Mouse (Mus musculus): Measurements from ENCODE around the gene Lrrc20. TPM values are rescaled to one million over a fixed set of nuclear protein-coding genes. Genes with fewer than 3 reads are reported as not detected.
A peak's percentile ranks its signal among the peaks of the same experiment; 100 is the strongest.

Lrrc20 gene
- polyA plus RNA-seq, 2 experiments, result 10.4 to 11.3 TPM

DNA sequence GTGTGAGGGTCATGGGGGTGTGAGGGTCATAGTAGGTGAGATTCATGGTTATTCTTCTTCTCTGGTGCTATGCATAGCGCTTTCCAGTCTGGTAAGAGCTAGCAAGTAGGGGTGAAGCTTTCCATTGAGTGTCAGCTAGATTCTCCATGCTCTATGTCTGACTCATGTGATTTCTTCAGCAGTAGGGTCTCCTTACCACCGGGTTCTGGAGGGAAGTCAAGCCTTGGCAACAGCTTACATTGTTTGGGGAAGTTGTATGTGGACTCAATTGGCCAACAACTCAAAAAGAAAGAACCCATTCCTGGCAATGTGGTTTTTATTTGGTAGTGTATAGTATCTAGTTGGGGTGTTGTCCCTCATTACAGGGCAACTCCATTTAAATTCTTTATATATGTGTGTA lies 28.5 kb downstream of the Lrrc20 start:
- Histone ChIP-seq H3K4me1 (ENCODE audit: control insufficient read depth, insufficient read depth, low read length) (peaks cover 3% of the 10 kb centered on the region), H3K9me3 (ENCODE audit: control insufficient read depth, low read length) (no peaks in the 10 kb centered on the region), H3K4me2 (replicated peaks; ENCODE audit: low read depth, low read length, severe bottlenecking) (no peak overlapping the region), H3K27me3 (ENCODE audit: control insufficient read depth, insufficient read depth, low read length) (no peaks in the 10 kb centered on the region), H3K4me3 (replicated peaks; ENCODE audit: low read length) (no peak overlapping the region), H3K9ac (ENCODE audit: low read depth, low read length, severe bottlenecking) (no peak overlapping the region), H3K36me3 (ENCODE audit: control insufficient read depth, insufficient read depth, low read length) (no peaks in the 10 kb centered on the region), H3K27ac (replicated peaks; ENCODE audit: low read depth, low read length) (no peak overlapping the region)
- TF ChIP-seq POLR2A (IDR thresholded peaks at IDR 0.05; ENCODE audit: borderline replicate concordance, extremely low read depth, insufficient read depth, insufficient read length), result no peak
- ATAC-seq (ENCODE audit: low FRiP score, low read depth) (no peak), DNase-seq (ENCODE audit: low spot score) (no peak)
- 94% methylated on average over 2 of the region's 2 CpGs for WGBS

DNA sequence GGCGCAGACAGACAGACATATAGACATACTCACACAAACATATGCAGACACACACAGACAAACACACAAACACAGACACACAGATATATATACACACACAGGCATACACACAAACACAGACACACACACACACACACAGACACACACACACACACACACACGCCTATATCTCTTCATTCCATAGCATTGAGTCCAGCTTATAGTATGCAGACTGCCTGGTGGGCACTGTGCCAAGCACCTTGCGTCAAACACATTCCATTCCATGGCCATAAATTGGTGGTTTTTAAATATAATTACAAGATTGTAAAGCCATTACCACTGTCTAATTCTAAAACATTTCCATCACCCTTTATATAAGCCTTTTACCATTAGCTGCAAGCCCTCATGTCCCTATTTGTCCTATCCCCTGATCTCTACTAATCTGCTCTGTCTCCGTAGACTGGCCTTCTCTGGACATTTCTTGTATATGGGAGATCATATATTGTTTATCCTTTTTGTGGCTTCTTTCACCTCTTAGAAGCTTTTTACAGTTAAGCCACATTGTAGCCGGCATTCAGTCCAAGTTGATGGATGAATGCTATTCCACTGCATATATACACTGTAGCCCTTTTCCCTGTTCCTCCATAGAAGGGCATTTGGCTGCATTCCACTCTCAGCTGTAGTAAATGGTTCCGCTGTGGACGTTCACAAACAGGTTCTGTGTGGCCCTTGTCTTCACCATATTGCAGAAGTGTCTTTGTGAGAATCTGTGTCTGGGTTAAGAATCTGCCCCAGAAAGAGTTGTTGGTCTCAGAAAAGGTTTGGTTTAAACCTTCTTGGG lies 31.0 kb downstream of the Lrrc20 start:
- Histone ChIP-seq H3K4me3 (replicated peaks; ENCODE audit: low read length) (no peak overlapping the region), H3K9ac (ENCODE audit: low read depth, low read length, severe bottlenecking) (no peak overlapping the region), H3K27ac (replicated peaks; ENCODE audit: low read depth, low read length) (no peak overlapping the region; the same call in 1 of the 2 replicates), H3K27me3 (ENCODE audit: control insufficient read depth, insufficient read depth, low read length) (no peaks in the 10 kb centered on the region), H3K4me1 (ENCODE audit: control insufficient read depth, insufficient read depth, low read length) (peaks cover 3% of the 10 kb centered on the region), H3K4me2 (replicated peaks; ENCODE audit: low read depth, low read length, severe bottlenecking) (no peak overlapping the region), H3K9me3 (ENCODE audit: control insufficient read depth, low read length) (no peaks in the 10 kb centered on the region), H3K36me3 (ENCODE audit: control insufficient read depth, insufficient read depth, low read length) (no peaks in the 10 kb centered on the region)
- TF ChIP-seq POLR2A (IDR thresholded peaks at IDR 0.05; ENCODE audit: borderline replicate concordance, extremely low read depth, insufficient read depth, insufficient read length), result no peak
- 64% methylated on average over 7 of the region's 7 CpGs for WGBS
- ATAC-seq (ENCODE audit: low FRiP score, low read depth) (no peak), DNase-seq (ENCODE audit: low spot score) (peak; percentile 18)

DNA sequence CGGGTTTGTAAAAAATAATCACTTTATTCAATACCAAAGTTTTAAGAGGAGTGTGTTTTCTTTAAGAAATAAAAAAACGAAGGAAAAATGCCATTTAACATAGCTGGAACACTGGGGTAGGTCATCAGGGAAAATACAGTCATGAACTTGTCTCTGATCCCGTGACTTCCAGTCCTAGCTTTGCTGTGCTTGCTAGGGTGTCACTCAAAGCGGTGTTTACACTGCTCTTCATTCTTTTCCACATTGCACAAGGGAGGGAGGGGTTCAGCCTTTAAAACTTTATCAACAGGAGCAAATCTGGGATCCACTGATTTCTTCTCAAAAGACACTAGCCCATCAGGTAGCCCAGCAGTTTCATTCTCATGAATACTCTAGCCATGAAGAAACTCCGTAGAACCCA lies 34.3 kb downstream of the Lrrc20 start:
- H3K4me2 ChIP-seq (replicated peaks; ENCODE audit: low read depth, low read length, severe bottlenecking), result no peak overlapping the region
- H3K4me1 ChIP-seq (ENCODE audit: control insufficient read depth, insufficient read depth, low read length), result peaks cover 3% of the 10 kb centered on the region
- no peak for DNase-seq (ENCODE audit: low spot score)
- no peak overlapping the region for H3K27ac ChIP-seq (replicated peaks; ENCODE audit: low read depth, low read length)
- 87% methylated on average over 5 of the region's 5 CpGs for WGBS
- no peaks in the 10 kb centered on the region for H3K9me3 ChIP-seq (ENCODE audit: control insufficient read depth, low read length)
- no peak overlapping the region for H3K9ac ChIP-seq (ENCODE audit: low read depth, low read length, severe bottlenecking)
- no peak for ATAC-seq (ENCODE audit: low FRiP score, low read depth)
- no peak overlapping the region for H3K4me3 ChIP-seq (replicated peaks; ENCODE audit: low read length)
- no peaks in the 10 kb centered on the region for H3K36me3 ChIP-seq (ENCODE audit: control insufficient read depth, insufficient read depth, low read length)
- no peak for TF ChIP-seq POLR2A (IDR thresholded peaks at IDR 0.05; ENCODE audit: borderline replicate concordance, extremely low read depth, insufficient read depth, insufficient read length)
- no peaks in the 10 kb centered on the region for H3K27me3 ChIP-seq (ENCODE audit: control insufficient read depth, insufficient read depth, low read length)

DNA sequence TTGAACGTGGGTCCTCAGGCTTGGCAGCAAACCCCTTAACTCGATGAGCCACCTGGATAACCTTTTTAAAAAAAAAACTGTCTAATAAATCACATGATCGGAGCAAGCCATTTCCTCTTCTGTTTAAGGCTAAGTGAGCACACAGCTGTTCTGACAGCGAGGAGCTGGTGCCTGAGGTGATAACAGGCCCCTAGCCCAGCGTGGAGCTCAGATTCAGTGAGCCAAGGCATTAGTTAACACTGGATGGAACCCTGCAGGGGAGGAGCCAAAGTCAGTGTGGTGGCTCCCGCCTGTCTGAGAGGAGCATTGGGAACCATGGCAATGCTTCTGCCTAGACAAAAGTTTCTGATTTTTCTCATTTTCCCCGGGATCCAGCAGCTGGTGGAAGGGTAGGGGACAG lies 35.2 kb downstream of the Lrrc20 start:
- Histone ChIP-seq H3K9me3 (ENCODE audit: control insufficient read depth, low read length) (no peaks in the 10 kb centered on the region), H3K4me2 (replicated peaks; ENCODE audit: low read depth, low read length, severe bottlenecking) (no peak overlapping the region), H3K36me3 (ENCODE audit: control insufficient read depth, insufficient read depth, low read length) (no peaks in the 10 kb centered on the region), H3K27me3 (ENCODE audit: control insufficient read depth, insufficient read depth, low read length) (no peaks in the 10 kb centered on the region), H3K4me1 (ENCODE audit: control insufficient read depth, insufficient read depth, low read length) (peaks cover 3% of the 10 kb centered on the region), H3K9ac (ENCODE audit: low read depth, low read length, severe bottlenecking) (no peak overlapping the region), H3K4me3 (replicated peaks; ENCODE audit: low read length) (no peak overlapping the region), H3K27ac (replicated peaks; ENCODE audit: low read depth, low read length) (no peak overlapping the region)
- whole genome bisulfite sequencing, result 18% methylated on average over 7 of the region's 7 CpGs
- no peak for TF ChIP-seq POLR2A (IDR thresholded peaks at IDR 0.05; ENCODE audit: borderline replicate concordance, extremely low read depth, insufficient read depth, insufficient read length)
- peak; percentile 20 for DNase-seq (ENCODE audit: low spot score)
- ATAC-seq (ENCODE audit: low FRiP score, low read depth), result peak; percentile 71; the same call in 1 of the 2 replicates

DNA sequence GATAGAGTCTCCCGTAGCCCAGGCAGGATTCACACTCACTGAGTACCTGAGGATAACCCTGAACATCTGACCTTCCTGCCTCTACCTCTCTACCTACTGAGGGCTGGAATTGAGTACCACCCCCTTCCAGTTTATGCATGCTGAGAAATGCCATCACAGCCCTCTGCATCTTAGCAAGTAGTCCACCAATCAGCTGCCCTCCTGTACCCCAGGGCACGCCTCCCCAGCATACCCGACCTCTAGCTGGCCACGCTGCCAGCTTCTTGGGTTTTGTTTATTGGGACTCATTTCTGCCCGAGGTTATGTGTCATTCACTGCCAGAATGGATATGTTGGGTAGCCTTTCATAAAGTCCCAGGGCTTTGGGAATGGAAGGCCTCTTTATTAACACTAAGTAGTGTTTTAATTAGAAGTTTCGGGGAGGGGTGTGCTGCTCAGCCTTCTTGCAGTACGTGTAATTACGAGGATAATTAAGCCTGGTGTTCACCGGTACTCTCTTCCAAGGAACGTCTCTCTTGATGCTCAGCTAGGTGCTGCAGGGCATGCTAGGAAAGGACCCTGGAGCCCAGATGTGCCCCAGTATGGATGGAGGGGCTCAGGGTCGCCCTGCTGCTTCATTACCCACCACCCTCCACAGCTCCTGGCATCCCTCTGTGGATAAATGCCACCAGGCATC lies 36.8 kb downstream of the Lrrc20 start:
- WGBS, result 35% methylated on average over 11 of the region's 11 CpGs
- Histone ChIP-seq H3K27ac (replicated peaks; ENCODE audit: low read depth, low read length) (no peak overlapping the region), H3K9me3 (ENCODE audit: control insufficient read depth, low read length) (no peaks in the 10 kb centered on the region), H3K4me3 (replicated peaks; ENCODE audit: low read length) (no peak overlapping the region), H3K36me3 (ENCODE audit: control insufficient read depth, insufficient read depth, low read length) (no peaks in the 10 kb centered on the region), H3K9ac (ENCODE audit: low read depth, low read length, severe bottlenecking) (no peak overlapping the region), H3K4me2 (replicated peaks; ENCODE audit: low read depth, low read length, severe bottlenecking) (no peak overlapping the region), H3K27me3 (ENCODE audit: control insufficient read depth, insufficient read depth, low read length) (no peaks in the 10 kb centered on the region), H3K4me1 (ENCODE audit: control insufficient read depth, insufficient read depth, low read length) (no peaks in the 10 kb centered on the region)
- no peak for TF ChIP-seq POLR2A (IDR thresholded peaks at IDR 0.05; ENCODE audit: borderline replicate concordance, extremely low read depth, insufficient read depth, insufficient read length)
- ATAC-seq (ENCODE audit: low FRiP score, low read depth) (no peak), DNase-seq (ENCODE audit: low spot score) (no peak)

All from limb, embryonic 14.5 days (tissue).